Mouse (Mus musculus): ENCODE measurements at regions not wholly inside any gene's neighbourhood (a gene's known extent, or its start where the extent isn't known, plus 50 kb on each side); places are given as distances from the start of the nearest gene placed in this dataset.

DNA sequence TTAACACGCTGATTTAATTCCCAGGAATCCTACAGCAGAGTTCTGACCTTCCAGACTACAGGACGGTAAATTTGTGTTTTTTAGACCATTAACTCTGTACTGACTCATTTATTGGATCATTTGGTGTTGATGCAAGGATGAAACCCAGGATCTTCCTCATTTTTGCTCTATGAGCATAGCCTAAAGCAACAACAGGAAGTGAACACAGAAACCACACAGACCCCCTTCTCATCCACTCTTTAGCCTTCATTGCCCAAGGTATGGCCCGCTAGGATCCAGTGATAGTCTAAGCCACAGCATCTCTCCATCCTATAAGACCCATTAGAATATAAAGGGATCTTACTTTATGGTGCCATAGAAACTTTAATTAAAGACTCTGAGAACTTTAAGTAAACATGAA is 56.5 kb upstream of the Grin2b start:
- no peak for ATAC-seq (ENCODE audit: low TSS enrichment)

- ATAC-seq (ENCODE audit: low TSS enrichment): peak; percentile 82
Observed at GRCm38 (mm10) chr6:136235473-136235872, 62.2 kb upstream of the Grin2b start.

DNA sequence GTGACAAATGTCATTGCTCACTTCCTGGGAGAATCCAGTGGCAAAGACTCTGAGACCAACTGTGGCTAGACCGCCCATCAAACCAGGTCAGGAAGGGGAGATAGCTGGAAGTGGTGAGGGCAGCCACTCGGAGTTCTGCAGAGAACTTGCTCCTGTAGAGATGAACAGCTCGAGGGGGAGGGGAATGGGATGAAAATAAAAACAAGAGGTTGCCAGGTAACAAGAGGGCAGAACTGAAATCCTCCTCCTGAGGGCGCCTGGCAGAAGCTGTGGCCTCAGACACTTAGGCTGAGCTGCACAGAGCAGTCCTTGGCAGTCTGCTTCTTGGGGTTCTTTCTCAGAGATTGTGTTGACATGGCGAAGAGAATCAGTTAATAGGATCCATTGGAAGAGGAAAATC is 65.7 kb upstream of the Grin2b start:
- no peak for ATAC-seq (ENCODE audit: low TSS enrichment)

- ATAC-seq (ENCODE audit: low TSS enrichment): no peak
Observed at GRCm38 (mm10) chr6:136239416-136239815, 66.1 kb upstream of the Grin2b start.

GRCm38 (mm10) chr6:136241574-136242311 is 68.4 kb upstream of the Grin2b start:
- peak; percentile 91 for ATAC-seq (ENCODE audit: low TSS enrichment)

GRCm38 (mm10) chr6:136244895-136245294 is 71.6 kb upstream of the Grin2b start:
- ATAC-seq (ENCODE audit: low TSS enrichment): no peak

DNA sequence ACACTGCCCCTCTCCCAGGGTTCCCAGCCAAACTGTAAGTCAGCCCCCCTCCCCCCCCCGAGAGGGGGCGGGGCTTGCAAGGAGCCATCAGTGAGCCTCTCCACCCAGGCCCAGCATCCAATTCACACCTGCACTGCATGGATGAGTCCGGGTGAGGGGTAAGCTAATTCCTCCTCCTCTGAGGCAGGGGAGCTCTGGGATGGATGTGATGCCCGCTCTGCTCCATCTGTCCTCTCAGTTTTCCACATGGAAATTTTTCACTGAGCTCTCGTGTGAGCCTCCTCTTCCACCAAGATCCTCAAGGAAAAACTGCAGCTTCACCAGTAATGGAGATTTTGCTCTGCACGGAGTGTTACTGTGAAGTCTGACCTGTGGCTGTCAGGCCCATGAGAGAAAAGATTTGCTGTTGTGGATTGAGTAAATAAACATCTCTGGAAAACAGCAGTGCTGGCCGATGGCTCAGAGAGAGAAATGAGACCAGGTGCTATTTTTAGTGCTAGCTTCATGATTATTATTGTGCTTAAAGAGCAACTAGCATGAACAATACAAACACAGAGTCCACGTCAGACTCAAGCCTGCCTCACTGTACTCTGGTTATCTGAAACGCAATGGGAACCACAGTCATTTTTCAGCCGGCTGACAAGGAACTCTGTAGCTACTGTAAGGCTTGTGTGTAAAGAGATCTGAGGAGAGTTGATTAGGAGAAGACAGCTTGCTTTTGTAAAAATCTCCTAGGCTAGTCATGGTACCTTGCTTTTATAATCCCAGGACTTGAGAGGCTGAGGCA is 71.4 kb upstream of the Gm8994 start:
- peak; percentile 69 for ATAC-seq (ENCODE audit: low TSS enrichment)

- no peak for ATAC-seq (ENCODE audit: low TSS enrichment)
Observed at GRCm38 (mm10) chr6:136275742-136276141, 51.6 kb upstream of the Gm8994 start.

DNA sequence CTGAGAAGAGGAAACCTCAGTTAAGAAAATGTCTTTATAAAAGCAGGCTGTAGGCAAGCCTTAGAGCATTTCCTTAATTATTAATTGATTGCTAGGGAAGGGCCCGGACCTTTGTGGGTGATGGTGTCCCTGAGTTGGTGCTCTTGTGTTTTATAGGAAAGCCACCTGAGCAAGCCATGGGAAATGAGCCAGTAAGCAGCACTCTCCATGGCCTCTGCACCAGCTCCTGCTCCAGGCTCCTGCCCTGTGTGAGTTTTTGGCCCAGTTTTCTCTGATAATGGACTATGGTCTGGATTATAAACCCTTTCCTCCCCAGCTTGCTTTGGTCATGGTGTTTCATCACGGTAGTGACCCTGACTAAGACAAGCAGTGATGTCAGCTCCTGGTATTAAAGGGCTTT is 50.6 kb upstream of the Gm8994 start:
- no peak for ATAC-seq (ENCODE audit: low TSS enrichment)

All from frontal cortex, adult (tissue).